Mouse (Mus musculus): ENCODE measurements around the gene Faah. TPM values are rescaled to one million over a fixed set of nuclear protein-coding genes. Genes with fewer than 3 reads are reported as not detected.

Gene Faah
- total and polyA plus RNA-seq, 3 experiments = 10.8 to 22.2 TPM; not detected in 1

DNA sequence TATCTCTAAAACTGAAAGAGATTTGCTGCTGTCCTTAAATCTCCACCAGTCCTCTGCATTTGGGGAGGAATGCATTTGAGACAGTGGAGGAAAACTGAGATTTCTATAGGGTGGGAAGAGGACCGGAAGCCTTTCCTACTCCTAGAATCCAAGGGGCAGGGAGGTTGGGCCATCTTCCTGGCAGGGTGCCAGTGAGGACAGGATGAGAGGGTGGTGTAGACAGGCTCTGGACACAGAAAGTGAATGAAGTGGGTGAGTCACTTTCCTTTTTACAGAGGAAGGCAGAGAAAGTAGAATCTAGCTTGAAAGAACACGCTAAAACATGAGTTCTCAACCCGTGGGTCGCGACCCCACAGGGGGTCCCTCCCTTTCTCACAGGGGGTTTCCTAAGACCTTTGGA lies 53.3 kb downstream of the Faah start:
- Histone ChIP-seq H3K36me3 (ENCODE audit: control insufficient read depth in 1 of 2, insufficient read depth in 2 of 2, low read length in 2 of 2) (no peaks in the 10 kb centered on the region), H3K9ac (ENCODE audit: control insufficient read depth, low read depth, low read length, poor library complexity, severe bottlenecking) (no peak overlapping the region), H3K27me3 (ENCODE audit: control insufficient read depth in 1 of 2, insufficient read depth in 2 of 2, low read length in 2 of 2) (no peaks in the 10 kb centered on the region), H3K4me1 (ENCODE audit: control insufficient read depth in 1 of 2, insufficient read depth in 2 of 2, low read length in 2 of 2) (0 out of 4 replicates have a peak, but pooled peaks cover 0 to 1% of the 10 kb centered on the region in 2 experiments), H3K4me3 (ENCODE audit: control insufficient read depth in 1 of 2, insufficient read depth in 1 of 2, low read depth in 2 of 2, low read length in 2 of 2) (no peak overlapping the region), H3K9me3 (replicated peaks; ENCODE audit: insufficient read depth, low read length) (no peaks in the 10 kb centered on the region), H3K79me2 (ENCODE audit: control insufficient read depth, insufficient read depth, low read length, poor library complexity) (no peaks in the 10 kb centered on the region), H3K27ac (ENCODE audit: control insufficient read depth, low read depth, low read length) (no peak overlapping the region)
- DNase-seq (ENCODE audit: low read depth, low spot score) = no peak
- TF ChIP-seq E2F4 (IDR thresholded peaks at IDR 0.05; ENCODE audit: borderline replicate concordance, low read depth, low read length) (no peak), ZC3H11A (IDR thresholded peaks at IDR 0.05; ENCODE audit: low read depth, low read length) (no peak)

DNA sequence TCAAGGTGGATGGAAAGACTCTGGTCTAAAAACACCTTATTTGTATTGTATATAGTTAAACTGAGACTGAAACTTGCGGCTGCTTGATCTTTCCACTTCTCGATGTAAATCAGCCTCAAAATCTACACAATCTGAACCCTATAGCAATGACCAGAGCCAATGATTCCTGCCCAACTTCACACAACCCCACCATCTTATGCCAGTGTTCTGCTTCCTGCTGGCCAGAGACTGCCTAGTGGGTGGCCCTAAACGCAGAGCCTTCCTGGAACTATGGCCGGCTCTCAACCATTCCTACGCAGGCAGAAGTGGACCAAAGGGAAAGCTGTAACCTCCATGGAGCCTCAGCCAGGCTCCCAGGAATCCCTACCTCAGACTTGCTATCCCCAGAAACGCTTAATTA lies 54.0 kb downstream of the Faah start:
- TF ChIP-seq USF1 (IDR thresholded peaks at IDR 0.05; ENCODE audit: low read depth, low read length) (no peak), ETS1 (IDR thresholded peaks at IDR 0.05; ENCODE audit: low read depth, low read length) (no peak), ZC3H11A (IDR thresholded peaks at IDR 0.05; ENCODE audit: low read depth, low read length) (no peak), E2F4 (IDR thresholded peaks at IDR 0.05; ENCODE audit: borderline replicate concordance, low read depth, low read length) (no peak), ZMIZ1 (IDR thresholded peaks at IDR 0.05; ENCODE audit: low read depth, low read length) (no peak), CHD1 (IDR thresholded peaks at IDR 0.05; ENCODE audit: low read depth, low read length) (no peak), JUND (IDR thresholded peaks at IDR 0.05; ENCODE audit: low read depth, low read length) (no peak), HCFC1 (IDR thresholded peaks at IDR 0.05; ENCODE audit: low read depth, low read length) (no peak), SMC3 (IDR thresholded peaks at IDR 0.05; ENCODE audit: low read depth, low read length) (no peak), NELFE (IDR thresholded peaks at IDR 0.05; ENCODE audit: low read depth, low read length) (no peak), CHD2 (IDR thresholded peaks at IDR 0.05; ENCODE audit: low read length) (no peak), RAD21 (IDR thresholded peaks at IDR 0.05; ENCODE audit: low read depth, low read length) (no peak), GATA1 (IDR thresholded peaks at IDR 0.05; ENCODE audit: low read depth, low read length) (no peak), KAT2A (conservative IDR thresholded peaks at IDR 0.05; ENCODE audit: low read depth, low read length) (no peak), POLR2AphosphoS2 (IDR thresholded peaks at IDR 0.05; ENCODE audit: low read length) (no peak), POLR2A (IDR thresholded peaks at IDR 0.05; ENCODE audit: control insufficient read depth in 1 of 2, insufficient read depth in 1 of 2, low read depth in 1 of 2, low read length in 2 of 2, poor library complexity in 1 of 2) (no peak), POLR2AphosphoS5 (IDR thresholded peaks at IDR 0.05; ENCODE audit: borderline replicate concordance, low read depth, low read length) (no peak), EP300 (IDR thresholded peaks at IDR 0.05; ENCODE audit: low read depth in 1 of 2, low read length in 2 of 2) (no peak)

More for the DNA sequence above, 54.0 kb downstream of the Faah start:
- DNase-seq (ENCODE audit: low read depth, low spot score) = no peak
- H3K27ac ChIP-seq (ENCODE audit: control insufficient read depth, low read depth, low read length) = no peak overlapping the region
- H3K4me3 ChIP-seq (ENCODE audit: control insufficient read depth in 1 of 2, insufficient read depth in 1 of 2, low read depth in 2 of 2, low read length in 2 of 2) = no peak overlapping the region
- no peaks in the 10 kb centered on the region for H3K79me2 ChIP-seq (ENCODE audit: control insufficient read depth, insufficient read depth, low read length, poor library complexity)
- 0 out of 4 replicates have a peak, but pooled peaks cover 0 to 5% of the 10 kb centered on the region in 2 experiments for H3K4me1 ChIP-seq (ENCODE audit: control insufficient read depth in 1 of 2, insufficient read depth in 2 of 2, low read length in 2 of 2)
- no peak overlapping the region for H3K9ac ChIP-seq (ENCODE audit: control insufficient read depth, low read depth, low read length, poor library complexity, severe bottlenecking)
- H3K27me3 ChIP-seq (ENCODE audit: control insufficient read depth in 1 of 2, insufficient read depth in 2 of 2, low read length in 2 of 2) = no peaks in the 10 kb centered on the region
- H3K9me3 ChIP-seq (replicated peaks; ENCODE audit: insufficient read depth, low read length) = no peaks in the 10 kb centered on the region
- no peaks in the 10 kb centered on the region for H3K36me3 ChIP-seq (ENCODE audit: control insufficient read depth in 1 of 2, insufficient read depth in 2 of 2, low read length in 2 of 2)
